Mouse (Mus musculus) myocyte (in vitro differentiated cells): ENCODE data around the gene Gatc. TPM values are rescaled to one million over a fixed set of nuclear protein-coding genes. Genes with fewer than 3 reads are reported as not detected.

Source experiments
- H3K27me3 ChIP-seq: one replicate; pipeline ENCODE4 v1.6.1; 2011; ENCODE audit not compliant: control insufficient read depth, insufficient read depth, insufficient read length
- H3K36me3 ChIP-seq: one replicate; pipeline ENCODE4 v1.6.1; 2011; ENCODE audit not compliant: control insufficient read depth, insufficient read depth
- H3K4me2 ChIP-seq: one replicate; pipeline ENCODE4 v1.6.1; 2011; ENCODE audit warnings: low read depth, control low read depth
- H3K4me3 ChIP-seq: one replicate; pipeline ENCODE4 v1.5.1; 2011; ENCODE audit warnings: mild to moderate bottlenecking, control low read depth, moderate library complexity
- H3K79me2 ChIP-seq: one replicate; pipeline ENCODE4 v1.6.1; 2011; ENCODE audit not compliant: control insufficient read depth, insufficient read depth
- H3ac ChIP-seq: one replicate; pipeline ENCODE4 v1.6.1; 2011; ENCODE audit not compliant: control insufficient read depth, insufficient read length
- CEBPB ChIP-seq: IDR thresholded peaks from 2 replicates; pipeline ENCODE4 v1.6.1; 2011; ENCODE audit warnings: mild to moderate bottlenecking, moderate library complexity; ENCODE audit not compliant: poor library complexity, insufficient read depth, severe bottlenecking
- E2F4 ChIP-seq: IDR thresholded peaks from one replicate; pipeline ENCODE4 v1.6.1; 2011; ENCODE audit warnings: mild to moderate bottlenecking, control low read depth, moderate library complexity; ENCODE audit not compliant: insufficient read depth
- MAX ChIP-seq: IDR thresholded peaks from one replicate; pipeline ENCODE4 v1.6.1; 2011; ENCODE audit warnings: low read depth, mild to moderate bottlenecking, control low read depth
- MYOD1 ChIP-seq, 3 experiments: IDR thresholded peaks; one replicate each; pipeline ENCODE4 v1.6.1; 2011; ENCODE audit warnings: control low read depth in 2 of 3, low read depth in 2 of 3, mild to moderate bottlenecking in 2 of 3, moderate library complexity in 1 of 3; ENCODE audit not compliant: insufficient read length in 2 of 3, control insufficient read depth in 1 of 3
- MYOG ChIP-seq, 3 experiments: IDR thresholded peaks; one replicate each; pipeline ENCODE4 v1.6.1; 2011; ENCODE audit warnings: control low read depth in 2 of 3, low read depth in 2 of 3, mild to moderate bottlenecking in 2 of 3; ENCODE audit not compliant: insufficient read length in 2 of 3, control insufficient read depth in 1 of 3, insufficient read depth in 1 of 3
- POLR2A ChIP-seq: IDR thresholded peaks from one replicate; pipeline ENCODE4 v1.6.1; 2011; ENCODE audit warnings: low read depth, mild to moderate bottlenecking, control low read depth, moderate library complexity; ENCODE audit not compliant: insufficient read length
- POLR2AphosphoS2 ChIP-seq: IDR thresholded peaks from one replicate; pipeline ENCODE4 v1.6.1; 2011; ENCODE audit warnings: low read depth, control low read depth; ENCODE audit not compliant: insufficient read length
- REST ChIP-seq: IDR thresholded peaks from one replicate; pipeline ENCODE4 v1.6.1; 2011; ENCODE audit warnings: mild to moderate bottlenecking, control low read depth, moderate library complexity; ENCODE audit not compliant: insufficient read depth, insufficient read length
- SRF ChIP-seq: IDR thresholded peaks from one replicate; pipeline ENCODE4 v1.6.1; 2011; ENCODE audit warnings: low read depth; ENCODE audit not compliant: control insufficient read depth, insufficient read length
- TCF12 ChIP-seq: IDR thresholded peaks from one replicate; pipeline ENCODE4 v1.6.1; 2011; ENCODE audit warnings: mild to moderate bottlenecking, control low read depth; ENCODE audit not compliant: poor library complexity, insufficient read depth, severe bottlenecking
- TCF3 ChIP-seq: IDR thresholded peaks from one replicate; pipeline ENCODE4 v1.6.1; 2011; ENCODE audit warnings: low read depth, control low read depth; ENCODE audit not compliant: insufficient read length
- USF1 ChIP-seq: IDR thresholded peaks from one replicate; pipeline ENCODE4 v1.6.1; 2011; ENCODE audit warnings: low read depth, mild to moderate bottlenecking, control low read depth, moderate library complexity
- polyA plus RNA-seq: library from polyadenylated mRNA; unstranded; fragments of >200 nt; fragmentation: generic; extraction: Trizol; gene quantifications from one replicate; pipeline ENCODE4 v1.2.1, GENCODE M21; 2012; ENCODE audit warnings: missing spikeins

The Gatc gene
- polyA plus RNA-seq, 1 experiment, result 8.1 TPM

DNA sequence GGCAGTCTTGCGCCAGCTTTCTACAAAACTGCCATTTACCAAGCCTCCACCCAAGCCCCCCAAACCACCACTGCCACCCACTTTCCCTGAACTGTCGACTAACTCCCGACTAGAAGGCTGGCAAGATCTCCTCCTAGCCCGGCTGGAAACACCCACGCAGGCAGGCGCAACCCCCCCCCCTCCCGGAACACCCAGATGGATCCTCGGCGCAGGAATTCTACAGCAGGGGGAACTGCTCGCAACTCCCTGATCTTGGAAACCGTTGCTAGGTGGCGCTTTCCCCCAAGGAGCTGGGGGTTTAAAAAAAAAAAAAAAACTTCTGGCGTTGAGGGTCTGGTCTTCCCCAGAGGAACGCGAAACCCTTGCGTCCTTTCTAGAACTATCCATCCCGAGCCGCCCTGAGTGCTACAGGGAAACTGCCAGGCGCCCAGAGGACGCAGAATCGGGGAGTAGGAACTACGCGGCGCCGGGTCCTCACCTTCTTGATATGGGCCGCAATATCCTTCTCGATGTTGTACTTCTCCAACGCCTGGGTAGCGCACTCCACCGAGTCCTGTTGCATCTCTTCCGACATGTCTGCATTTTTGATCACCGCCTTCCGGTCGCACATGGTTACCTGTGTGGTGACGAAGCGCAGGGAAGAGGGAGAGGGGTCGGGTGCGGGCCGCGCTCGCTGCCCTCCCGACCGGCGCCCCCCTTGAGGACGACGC, 40.8 kb downstream of the Gatc start:
- Histone ChIP-seq H3K79me2 (peaks cover 19% of the 10 kb centered on the region), H3K27me3 (no peaks in the 10 kb centered on the region), H3K36me3 (peaks cover 22% of the 10 kb centered on the region), H3K4me3 (peak overlapping the region; percentile 95), H3K4me2 (peak overlapping the region; percentile 84), H3ac (peak overlapping the region; percentile 94)
- TF ChIP-seq POLR2AphosphoS2 (peak; percentile 9), MYOD1 (IDR thresholded peaks at IDR 0.05; ENCODE audit: control insufficient read depth in 1 of 3, insufficient read length in 2 of 3, low read depth in 2 of 3) (no peak), MAX (no peak), TCF12 (no peak)

DNA sequence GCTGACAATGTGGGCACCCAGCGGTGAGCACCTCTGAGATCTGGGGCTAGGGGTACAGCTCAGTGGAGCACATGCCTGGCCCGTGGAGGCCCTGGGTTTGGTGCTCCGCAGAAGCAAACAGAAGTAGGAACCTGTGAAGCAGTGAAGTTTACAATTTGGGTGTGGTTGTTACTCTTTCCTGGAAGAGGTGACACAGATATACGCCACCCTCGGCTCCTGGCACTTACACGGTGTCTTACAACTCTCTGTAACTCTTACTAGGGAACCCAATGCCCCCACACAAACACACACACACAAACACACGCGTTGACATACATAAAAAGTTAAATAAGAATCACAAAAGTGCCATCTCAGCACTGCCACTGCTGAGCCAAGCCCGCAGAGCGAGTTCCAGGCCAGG, 44.6 kb downstream of the Gatc start:
- peaks cover 22% of the 10 kb centered on the region for H3K36me3 ChIP-seq
- H3K4me2 ChIP-seq, result no peak overlapping the region
- H3K79me2 ChIP-seq, result peaks cover 19% of the 10 kb centered on the region
- no peak overlapping the region for H3ac ChIP-seq
- no peaks in the 10 kb centered on the region for H3K27me3 ChIP-seq
- TF ChIP-seq POLR2AphosphoS2 (peak; percentile 40), TCF12 (no peak), REST (no peak), CEBPB (no peak), MAX (no peak), E2F4 (no peak)
- H3K4me3 ChIP-seq, result no peak overlapping the region

DNA sequence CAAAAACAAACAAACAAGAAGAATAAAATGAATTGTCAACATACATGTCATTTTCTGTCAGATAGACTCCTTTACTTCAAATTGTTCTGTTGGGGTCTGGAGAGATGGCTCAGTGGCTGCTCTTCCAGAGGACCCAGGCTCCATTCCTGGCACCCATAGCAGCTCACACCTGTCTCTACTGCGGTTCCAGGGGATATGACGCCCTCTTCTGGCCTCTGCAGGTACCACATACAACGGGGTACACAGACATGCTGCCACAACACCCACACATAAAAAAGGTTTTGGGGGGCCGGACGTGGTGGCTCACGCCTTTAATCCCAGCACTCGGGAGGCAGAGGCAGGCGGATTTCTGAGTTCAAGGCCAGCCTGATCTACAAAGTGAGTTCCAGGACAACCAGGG, 46.8 kb downstream of the Gatc start:
- TF ChIP-seq MYOD1 (IDR thresholded peaks at IDR 0.05; ENCODE audit: control insufficient read depth in 1 of 3, insufficient read length in 2 of 3, low read depth in 2 of 3), result no peak
- TF ChIP-seq POLR2AphosphoS2, result no peak
- no peak for TF ChIP-seq SRF
- no peak for TF ChIP-seq TCF3
- no peak for TF ChIP-seq POLR2A
- no peak for TF ChIP-seq CEBPB
- TF ChIP-seq E2F4, result no peak
- no peak for TF ChIP-seq USF1
- no peak for TF ChIP-seq TCF12
- no peak for TF ChIP-seq MAX
- no peak for TF ChIP-seq REST
- TF ChIP-seq MYOG (IDR thresholded peaks at IDR 0.05; ENCODE audit: control insufficient read depth in 1 of 3, insufficient read depth in 1 of 3, insufficient read length in 2 of 3, low read depth in 2 of 3), result no peak
- Histone ChIP-seq H3K27me3 (no peaks in the 10 kb centered on the region), H3ac (no peak overlapping the region), H3K4me3 (no peak overlapping the region), H3K4me2 (no peak overlapping the region), H3K79me2 (peaks cover 7% of the 10 kb centered on the region), H3K36me3 (peaks cover 25% of the 10 kb centered on the region)

DNA sequence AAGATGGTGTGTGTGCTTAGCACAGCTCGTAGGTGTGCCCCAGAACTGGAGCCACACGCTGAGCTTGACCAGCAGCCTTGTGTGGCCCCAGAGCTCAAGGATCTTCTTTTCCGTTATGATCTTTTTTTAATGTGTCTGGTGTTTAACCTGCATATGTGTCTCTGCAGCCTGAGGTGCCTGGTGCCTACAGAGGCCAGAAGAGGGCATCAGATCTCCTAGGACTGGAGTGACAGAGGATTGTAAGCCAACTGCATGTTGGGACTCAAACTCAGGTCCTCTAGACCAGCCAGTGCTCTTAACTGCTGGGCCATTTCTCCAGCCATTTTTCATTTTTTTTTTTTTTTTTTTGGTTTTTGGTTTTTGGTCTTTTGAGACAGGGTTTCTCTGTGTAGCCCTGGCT, 56.2 kb downstream of the Gatc start:
- Histone ChIP-seq H3K4me2 (no peak overlapping the region), H3ac (no peak overlapping the region), H3K4me3 (no peak overlapping the region), H3K27me3 (no peaks in the 10 kb centered on the region), H3K79me2 (peaks cover 21% of the 10 kb centered on the region), H3K36me3 (peaks cover 10% of the 10 kb centered on the region)
- TF ChIP-seq TCF12, result no peak
- TF ChIP-seq MAX, result no peak
- TF ChIP-seq MYOD1 (IDR thresholded peaks at IDR 0.05; ENCODE audit: control insufficient read depth in 1 of 3, insufficient read length in 2 of 3, low read depth in 2 of 3), result no peak
- TF ChIP-seq MYOG (IDR thresholded peaks at IDR 0.05; ENCODE audit: control insufficient read depth in 1 of 3, insufficient read depth in 1 of 3, insufficient read length in 2 of 3, low read depth in 2 of 3), result no peak
- no peak for TF ChIP-seq CEBPB
- no peak for TF ChIP-seq POLR2AphosphoS2
- TF ChIP-seq TCF3, result no peak
- no peak for TF ChIP-seq POLR2A
- no peak for TF ChIP-seq REST
- no peak for TF ChIP-seq SRF
- no peak for TF ChIP-seq USF1
- no peak for TF ChIP-seq E2F4

Other genes starting within 250 kb of the Gatc start
- 4.4 TPM for gene Gm10401, start 242.9 kb downstream of the Gatc start, polyA plus RNA-seq
- gene Acads, start 221.8 kb downstream of the Gatc start, polyA plus RNA-seq, result 82.1 TPM
- 24.5 TPM for gene Unc119b, start 206.2 kb downstream of the Gatc start, polyA plus RNA-seq
- gene Mlec, start 183.0 kb downstream of the Gatc start, polyA plus RNA-seq, result 112 TPM
- 3.1 TPM for gene Cabp1, start 146.8 kb downstream of the Gatc start, polyA plus RNA-seq
- 82.3 TPM for gene Pop5, start 105.3 kb downstream of the Gatc start, polyA plus RNA-seq
- gene Rnf10, start 68.3 kb downstream of the Gatc start, polyA plus RNA-seq, result 220 TPM
- 43.7 TPM for gene Coq5, start 61.5 kb downstream of the Gatc start, polyA plus RNA-seq
- gene Dynll1, start 40.2 kb downstream of the Gatc start, polyA plus RNA-seq, result 585 TPM
- gene Srsf9, start 14.0 kb downstream of the Gatc start, polyA plus RNA-seq, result 52.0 TPM
- 35.2 TPM for gene Triap1, start within 50 bp of the Gatc start, polyA plus RNA-seq
- gene Cox6a1, start 7.8 kb upstream of the Gatc start, polyA plus RNA-seq, result 2,023 TPM
- 0.31 TPM for gene Msi1, start 88.4 kb upstream of the Gatc start, polyA plus RNA-seq
- gene Pla2g1b, start 125.1 kb upstream of the Gatc start, polyA plus RNA-seq, result not detected
- 13.6 TPM for gene Sirt4, start 143.5 kb upstream of the Gatc start, polyA plus RNA-seq
- 120 TPM for gene Pxn, start 165.5 kb upstream of the Gatc start, polyA plus RNA-seq
- gene Rplp0, start 218.3 kb upstream of the Gatc start, polyA plus RNA-seq, result 3,361 TPM
- gene Gcn1l1, start 224.1 kb upstream of the Gatc start, polyA plus RNA-seq, result 49.4 TPM